Mouse (Mus musculus) common myeloid progenitor, adult 5-6 weeks (primary cell): ENCODE data around the gene Rnf4. TPM values are rescaled to one million over a fixed set of nuclear protein-coding genes. Genes with fewer than 3 reads are reported as not detected.

Source experiments
- ATAC-seq: replicated peaks from 2 replicates; pipeline ENCODE4 v1.8.0; 2016; ENCODE audit warnings: low read depth, mild to moderate bottlenecking, moderate TSS enrichment, inconsistent platforms; ENCODE audit not compliant: poor library complexity, severe bottlenecking
- total RNA-seq: library from RNA; stranded (forward); fragments of 200-1000, 187-1606 nt; gene quantifications from 2 replicates; pipeline ENCODE4 v1.2.3, GENCODE M21; 2017

Gene Rnf4
- total RNA-seq, 1 experiment from 2014 or later = 115 TPM

DNA sequence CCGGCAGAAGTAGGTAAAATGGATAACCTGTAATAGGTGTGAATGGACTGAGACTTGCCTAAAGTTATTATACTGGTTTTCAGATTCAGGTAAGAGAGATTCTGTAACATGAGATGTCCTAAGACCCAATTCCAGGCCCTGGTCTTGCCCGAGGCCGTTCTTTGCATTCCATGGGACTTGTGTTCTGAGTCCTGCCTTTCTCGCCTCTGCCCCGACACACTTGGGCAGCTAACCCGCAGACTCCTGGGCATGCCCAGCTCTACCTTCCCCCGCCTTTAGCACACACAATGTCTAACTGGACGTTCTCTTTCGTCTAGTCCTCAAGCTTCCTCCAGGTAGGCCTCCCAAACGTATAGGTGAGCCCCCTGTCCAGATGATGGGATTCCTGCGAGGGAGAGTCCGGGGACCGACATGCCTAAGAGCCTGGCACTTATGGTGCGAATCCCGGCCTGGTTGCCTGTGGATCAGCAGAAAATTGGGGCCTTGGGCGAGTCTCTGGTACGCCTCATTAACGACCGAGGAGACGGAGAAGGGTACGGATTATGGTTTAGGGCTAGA is 471 bp upstream of the Rnf4 start:
- ATAC-seq = peak; percentile 10

DNA sequence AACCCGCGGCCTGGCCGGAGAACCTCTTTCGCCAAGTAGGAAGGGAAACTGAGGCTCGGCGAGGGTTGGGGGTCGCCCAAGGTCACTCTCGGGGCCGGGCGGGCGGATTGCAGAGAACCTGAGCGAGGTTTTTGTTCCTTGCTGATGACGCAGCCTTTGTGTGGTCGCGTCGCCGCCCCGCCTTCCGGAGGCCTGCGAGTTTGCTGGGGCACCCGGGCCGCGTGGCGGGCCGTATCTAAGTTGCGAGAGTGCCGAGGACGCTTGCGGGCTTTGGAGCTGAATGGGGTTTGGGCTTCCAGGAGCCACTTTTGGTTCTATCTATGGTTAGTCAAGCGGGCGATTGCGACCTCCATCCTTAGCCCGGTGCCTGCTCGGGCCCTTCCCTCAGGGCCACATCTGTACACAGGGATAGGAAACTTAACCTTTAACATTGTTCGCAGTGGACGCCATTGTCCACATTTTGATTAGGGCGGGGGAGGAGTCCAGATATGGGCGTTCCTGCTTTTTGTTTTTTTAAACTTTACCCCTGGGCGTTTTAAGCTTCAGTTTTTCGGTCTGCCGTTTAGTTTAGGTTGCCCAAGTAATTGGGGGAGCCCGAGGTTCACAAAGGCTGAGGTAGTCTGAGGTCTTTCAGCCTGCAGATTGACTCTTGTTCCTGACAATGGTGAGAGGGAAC is 824 bp downstream of the Rnf4 start:
- peak; percentile 56 for ATAC-seq

- no peak for ATAC-seq
Observed at GRCm38 (mm10) chr5:34340246-34340645, 4.2 kb downstream of the Rnf4 start.

DNA sequence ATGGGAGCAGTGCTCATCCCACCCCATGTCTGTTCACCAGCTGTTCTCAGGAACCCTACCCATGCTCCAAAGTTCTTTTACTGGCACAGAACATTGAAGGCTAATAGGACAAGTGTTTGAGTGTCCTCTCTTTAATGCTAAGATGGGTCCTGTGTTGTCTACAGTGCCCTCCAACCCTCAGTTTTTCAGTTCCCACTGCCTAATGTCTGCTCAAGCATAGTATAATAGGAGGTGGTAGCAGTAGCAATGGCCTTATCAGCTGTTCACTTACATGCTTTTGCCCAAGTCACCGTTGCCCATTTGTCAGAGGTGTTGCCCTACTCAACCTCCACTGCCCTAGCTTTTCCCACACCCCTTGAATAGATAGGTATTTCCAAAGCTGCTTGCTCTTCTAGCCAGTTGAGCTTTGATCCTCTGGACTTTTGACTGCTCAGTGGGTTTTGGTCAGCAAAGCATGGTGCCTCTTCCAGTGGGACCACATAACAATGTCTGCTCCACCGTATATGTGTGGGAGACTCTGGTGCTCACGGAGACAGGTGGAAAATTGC is 16.1 kb downstream of the Rnf4 start:
- ATAC-seq = no peak

GRCm38 (mm10) chr5:34360261-34360660 is 24.2 kb downstream of the Rnf4 start:
- ATAC-seq = no peak

GRCm38 (mm10) chr5:34363115-34363514 is 27.0 kb downstream of the Rnf4 start:
- no peak for ATAC-seq

DNA sequence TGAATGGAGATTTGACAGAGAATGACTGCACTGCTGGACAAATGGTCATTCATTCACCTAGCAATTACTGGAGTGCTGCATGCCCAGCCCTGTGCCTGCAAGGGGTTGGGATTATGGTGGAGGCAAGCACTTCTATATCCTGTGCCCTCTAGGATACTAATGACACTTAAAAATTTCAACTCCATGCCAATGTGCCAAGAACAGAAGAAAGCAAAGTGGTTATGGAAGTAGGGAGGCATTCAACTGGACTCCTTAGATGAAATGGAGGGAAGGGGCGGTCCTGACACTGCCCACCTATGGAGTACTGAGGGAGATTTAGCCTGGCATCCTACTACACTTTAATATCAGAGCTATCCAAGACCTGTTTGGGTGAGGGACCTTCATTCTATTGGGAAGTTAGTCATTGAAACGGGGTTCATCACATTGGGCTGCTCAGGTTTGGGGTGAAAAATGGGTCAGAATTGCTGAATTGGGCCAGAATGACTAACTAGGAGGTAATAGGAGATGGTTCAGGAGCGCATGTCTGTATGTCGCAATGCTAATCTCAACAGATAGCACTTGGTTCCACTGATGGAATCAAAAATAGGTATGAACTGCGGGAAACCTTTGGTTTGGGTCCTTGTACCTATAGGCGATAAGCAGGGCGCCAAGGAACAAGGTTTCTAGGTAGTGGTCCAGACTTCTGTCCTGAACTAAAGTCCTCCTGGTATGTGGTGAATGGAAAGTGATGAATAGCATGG is 32.6 kb downstream of the Rnf4 start:
- no peak for ATAC-seq

DNA sequence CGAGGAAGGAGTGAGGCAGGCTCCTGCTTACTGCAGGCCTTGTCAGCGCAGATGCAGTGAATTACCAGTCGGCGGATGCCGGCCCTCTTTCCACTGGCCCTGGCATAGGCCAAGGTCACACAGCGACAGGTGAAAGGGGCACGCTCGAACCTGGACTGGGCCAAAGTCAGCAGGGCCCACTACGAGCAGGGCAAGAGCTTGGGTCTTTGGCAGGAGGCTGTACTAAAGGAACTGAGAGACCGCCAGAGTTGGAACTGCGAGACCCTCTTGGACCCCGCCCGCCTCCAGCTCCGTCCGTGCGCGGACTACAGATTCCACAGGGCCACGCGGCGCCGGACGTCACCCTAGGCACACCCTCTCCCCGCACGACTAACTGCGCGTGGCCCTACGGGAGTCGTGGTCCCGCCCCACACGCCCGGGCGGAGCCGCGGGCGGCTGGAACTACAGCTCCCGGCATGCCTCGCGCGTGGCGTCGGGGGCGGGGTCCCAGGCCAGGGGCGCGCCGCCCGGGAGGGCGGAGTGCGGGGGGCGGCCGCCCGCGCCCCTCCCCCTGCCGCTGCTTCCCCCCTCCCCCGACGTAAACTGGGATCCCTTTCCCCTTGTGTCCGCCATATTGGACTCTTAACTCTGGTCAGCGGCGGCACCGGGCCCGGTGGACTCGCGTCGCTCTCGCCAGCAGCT is 33.4 kb downstream of the Rnf4 start, which contains the start of gene Fam193a:
Gene Fam193a, plus strand, starts transcription at position 593 of the 681 bp plus-strand sequence.
- ATAC-seq = peak; percentile 98

GRCm38 (mm10) chr5:34370022-34370823 is 34.1 kb downstream of the Rnf4 start:
- no peak for ATAC-seq

DNA sequence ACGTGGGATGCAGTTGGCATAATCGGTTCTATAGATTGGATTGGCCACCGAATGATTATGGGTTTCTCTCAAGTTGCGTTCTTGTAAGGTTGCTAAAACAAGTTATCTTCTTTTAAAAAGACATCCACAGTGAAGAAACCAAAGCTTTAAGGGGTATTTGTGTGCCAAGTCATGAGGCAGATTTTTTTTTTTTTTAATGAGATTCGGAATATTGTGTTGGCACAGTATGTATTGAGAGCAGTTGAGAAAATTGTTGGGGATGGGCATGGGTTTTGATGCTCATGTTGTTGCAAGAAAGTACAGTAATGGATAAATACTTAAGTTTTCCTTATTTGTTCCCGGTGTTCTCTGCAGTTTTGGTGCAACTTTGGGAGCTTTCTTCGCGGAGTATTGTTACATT is 34.8 kb downstream of the Rnf4 start:
- no peak for ATAC-seq

GRCm38 (mm10) chr5:34372141-34372540 is 36.1 kb downstream of the Rnf4 start:
- ATAC-seq = no peak

DNA sequence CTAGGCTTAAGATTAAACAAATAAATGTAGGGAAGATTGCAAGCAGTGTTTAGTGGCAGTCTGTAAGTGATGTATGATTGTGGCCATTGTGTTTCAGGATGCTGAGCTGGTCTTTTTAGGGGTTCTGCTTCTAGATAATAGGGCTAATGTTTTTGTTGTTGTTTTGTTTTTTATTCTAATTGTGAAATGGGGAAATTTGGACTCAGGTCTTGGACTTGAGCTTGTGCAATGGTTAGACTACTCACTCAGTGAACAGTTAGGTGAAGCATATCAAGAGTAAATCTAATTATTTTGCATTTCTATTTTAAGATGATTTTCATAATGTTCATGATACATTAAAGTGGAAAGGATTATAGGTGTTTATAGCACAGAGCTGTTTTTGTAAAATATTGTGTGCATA is 36.5 kb downstream of the Rnf4 start:
- no peak for ATAC-seq

- ATAC-seq = 0 out of 2 replicates have a peak, but pooled peaks have one; percentile 39
Observed at GRCm38 (mm10) chr5:34378787-34379186, 42.7 kb downstream of the Rnf4 start.

DNA sequence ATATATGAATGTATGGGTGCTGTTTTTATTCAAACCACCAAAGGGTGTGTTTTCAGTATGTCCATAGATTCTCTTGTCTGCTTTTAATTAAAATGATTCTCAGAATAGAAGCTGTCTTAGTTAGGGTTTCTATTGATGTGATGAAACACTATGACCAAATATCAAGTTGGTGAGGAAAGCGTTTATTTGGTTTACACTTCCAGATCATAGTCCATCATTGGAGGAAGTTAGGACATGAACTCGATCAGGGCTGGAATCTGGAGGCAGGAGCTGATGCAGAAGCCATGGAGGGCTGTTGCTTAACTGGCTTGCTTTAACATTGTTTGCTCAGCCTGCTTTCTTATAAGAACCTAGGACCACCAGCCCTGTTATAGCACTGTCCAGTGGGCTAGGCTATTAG is 45.6 kb downstream of the Rnf4 start:
- ATAC-seq = no peak

DNA sequence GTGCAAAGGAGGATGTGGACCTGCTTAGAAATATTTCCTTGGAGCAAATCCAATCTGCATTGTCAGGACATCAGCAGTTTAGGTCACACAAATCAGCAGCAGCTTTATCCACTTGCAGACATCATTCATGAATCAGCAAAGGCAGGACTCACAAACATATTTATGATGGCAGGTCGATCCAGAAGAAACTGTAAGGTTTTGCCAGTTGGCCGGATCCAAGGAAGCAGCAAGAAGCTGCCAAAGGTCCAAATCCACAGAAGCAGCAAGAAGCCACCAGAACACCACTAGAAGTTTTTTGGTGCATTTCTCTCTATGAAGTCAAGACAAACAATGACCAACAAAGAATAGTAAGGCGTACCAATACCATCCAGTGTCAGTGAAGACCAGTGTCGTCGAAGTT is 49.5 kb downstream of the Rnf4 start:
- no peak for ATAC-seq

- ATAC-seq = no peak
Observed at GRCm38 (mm10) chr5:34386744-34387143, 50.7 kb downstream of the Rnf4 start.

GRCm38 (mm10) chr5:34393251-34393650 is 57.2 kb downstream of the Rnf4 start:
- ATAC-seq = no peak

GRCm38 (mm10) chr5:34395347-34395746 is 59.3 kb downstream of the Rnf4 start:
- ATAC-seq = no peak

DNA sequence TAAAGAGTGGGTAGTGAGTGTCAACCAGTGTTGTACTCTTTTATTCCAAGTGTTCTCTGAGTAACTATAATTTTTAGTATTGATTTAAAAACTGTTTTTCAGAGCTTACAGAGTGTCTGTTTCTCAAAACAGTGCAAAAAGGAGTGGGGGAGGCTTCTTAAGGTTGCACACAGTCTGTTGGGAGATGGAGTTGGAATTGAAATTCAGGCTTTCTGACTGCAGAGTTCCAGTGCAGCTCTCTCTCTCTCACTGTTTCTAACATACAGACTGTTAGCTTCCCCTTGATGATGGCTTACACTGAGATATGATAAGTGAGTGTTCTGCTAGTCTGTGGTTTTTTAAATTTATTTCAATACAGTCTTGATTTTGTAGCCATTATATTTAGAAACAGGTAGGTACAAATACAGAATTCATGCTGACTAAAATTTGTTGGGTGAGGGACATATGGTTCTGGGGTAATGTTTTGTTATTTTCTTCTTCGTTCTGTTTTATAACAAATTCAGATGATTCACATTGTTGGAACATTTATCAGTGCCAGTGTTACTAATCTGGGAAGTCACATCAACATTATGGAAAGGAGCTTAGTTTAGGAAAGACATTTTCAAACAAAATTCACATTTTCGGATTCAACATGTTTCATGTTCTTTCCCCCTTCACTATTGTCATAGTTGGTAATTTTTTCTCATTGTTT is 59.9 kb downstream of the Rnf4 start:
- ATAC-seq = no peak
